Mouse (Mus musculus): Measurements from ENCODE around the gene Dkc1.
A peak's percentile ranks its signal among the peaks of the same experiment; 100 is the strongest.

The Dkc1 gene

DNA sequence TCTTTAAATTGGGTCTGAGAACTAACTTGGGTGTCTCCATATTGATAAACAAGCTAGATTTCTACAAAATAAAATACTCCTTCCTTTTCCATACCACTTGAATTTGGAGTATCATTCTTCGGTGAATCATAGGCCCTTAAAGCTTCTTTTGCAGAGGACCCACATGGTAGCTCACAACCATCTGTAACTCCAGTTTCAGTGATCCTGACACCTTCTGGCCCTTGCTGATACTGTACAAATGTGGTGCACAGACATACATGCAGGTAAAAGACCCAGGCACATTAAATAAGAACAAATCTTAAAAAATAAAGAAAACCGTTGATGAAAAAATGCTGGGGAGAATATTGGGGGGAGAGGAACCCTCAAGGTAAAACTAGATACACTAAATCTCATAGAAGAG lies 42.5 kb downstream of the Dkc1 start:
- no peak for DNase-seq (ENCODE audit: low read depth, low spot score)

- DNase-seq (ENCODE audit: low read depth, low spot score), result peak; percentile 24
Measured at GRCm38 (mm10) chrX:75143124-75143555, 47.5 kb downstream of the Dkc1 start.

DNA sequence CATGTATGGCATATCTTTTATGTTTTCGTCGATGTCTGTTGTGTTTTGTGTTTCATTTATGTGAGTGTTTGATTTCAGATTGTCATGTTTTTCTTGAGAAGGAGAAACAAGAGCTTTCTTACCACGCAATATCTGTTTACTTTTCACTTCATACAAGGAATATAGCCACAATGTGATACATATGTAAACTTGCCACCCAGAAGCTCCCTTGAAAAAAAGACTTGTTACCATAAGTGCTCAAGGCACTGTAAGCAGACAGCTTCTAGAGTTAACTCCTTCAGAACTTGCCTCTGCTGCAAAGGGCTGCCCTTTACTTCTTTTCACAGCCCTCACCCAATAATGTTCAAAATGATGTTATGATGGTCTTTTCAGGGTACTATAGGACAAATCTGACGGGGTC lies 52.8 kb downstream of the Dkc1 start:
- DNase-seq (ENCODE audit: low read depth, low spot score), result no peak

DNA sequence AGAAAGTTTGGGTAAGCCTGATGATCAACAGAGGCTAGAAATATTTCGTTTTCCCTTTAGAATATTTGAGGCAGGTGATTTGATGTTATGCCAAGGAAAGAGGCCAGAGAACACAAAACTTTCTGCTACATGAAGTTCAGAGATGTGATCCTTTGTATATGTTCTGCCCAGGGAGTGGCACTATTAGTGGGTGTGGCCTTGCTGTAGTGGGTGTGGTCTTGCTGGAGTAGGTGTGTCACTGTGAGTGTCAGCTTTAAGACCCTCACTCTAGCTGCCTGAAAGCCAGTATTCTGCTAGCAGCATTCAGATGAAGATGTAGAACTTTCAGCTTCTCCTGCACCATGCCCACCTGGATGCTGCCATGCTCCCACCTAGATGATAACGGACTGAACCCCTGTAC lies 54.6 kb downstream of the Dkc1 start:
- DNase-seq (ENCODE audit: low read depth, low spot score), result no peak

GRCm38 (mm10) chrX:75152249-75152648 lies 56.6 kb downstream of the Dkc1 start:
- no peak for DNase-seq (ENCODE audit: low read depth, low spot score)

DNA sequence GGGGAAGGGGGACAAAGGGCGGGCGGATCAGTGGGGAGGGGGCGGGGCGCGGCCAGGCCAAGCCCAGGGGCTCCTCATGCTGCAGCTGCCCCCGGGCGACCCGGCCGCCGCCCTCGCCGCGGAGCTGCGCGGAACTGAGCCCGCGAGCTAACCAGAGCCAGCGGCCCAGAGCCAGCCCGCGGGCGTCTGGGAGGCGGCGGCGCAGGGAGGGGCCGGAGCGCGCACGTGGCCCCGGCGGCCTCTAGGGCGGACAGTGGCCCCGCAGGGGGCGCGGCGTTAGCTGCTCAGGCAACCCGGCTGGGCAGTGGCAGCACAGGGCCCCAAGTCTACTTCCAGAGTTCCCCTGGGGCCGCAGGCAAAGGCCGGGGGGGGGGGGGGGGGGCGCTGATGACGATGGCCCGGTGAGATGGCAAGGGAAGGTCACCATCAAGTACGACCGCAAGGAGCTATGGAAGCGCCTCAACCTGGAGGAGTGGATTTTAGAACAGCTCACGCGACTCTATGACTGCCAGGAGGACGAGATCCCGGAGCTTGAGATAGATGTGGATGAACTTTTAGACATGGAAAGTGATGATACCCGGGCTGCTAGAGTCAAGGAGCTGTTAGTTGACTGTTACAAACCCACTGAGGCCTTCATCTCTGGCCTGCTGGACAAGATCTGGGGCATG lies 60.1 kb downstream of the Dkc1 start:
- DNase-seq (ENCODE audit: low read depth, low spot score), result peak; percentile 50
